In the genomic region with DNA sequence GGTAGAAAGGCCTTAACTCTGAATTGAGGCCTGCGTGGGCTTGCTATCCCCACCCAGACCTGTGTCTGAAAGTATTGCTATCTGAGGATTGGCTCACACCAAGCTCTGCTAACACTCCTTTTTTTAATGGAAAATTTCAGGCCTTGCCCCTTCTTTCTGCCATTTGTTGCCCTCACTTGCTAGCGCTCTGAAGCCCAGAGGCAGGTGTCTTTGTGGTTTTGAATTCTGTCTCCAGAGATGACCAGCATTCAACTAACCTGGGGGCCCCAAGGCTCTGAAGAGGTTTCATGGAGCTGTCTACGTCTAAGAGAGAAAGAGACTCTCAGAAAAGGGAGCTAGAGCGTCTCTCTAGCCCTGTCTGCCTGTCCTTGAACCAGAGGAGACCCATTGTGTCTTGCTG, we compare ENCODE assay signal across 17 mouse cellular contexts. TPM values are rescaled to one million over a fixed set of nuclear protein-coding genes. Genes with fewer than 3 reads are reported as not detected.
DNase-seq lines count a peak whose midpoint lies in the region; ATAC-seq and TF ChIP-seq lines count a peak whose summit lies in the region.
"Had no signal": no experiment of that assay in that cellular context is flagged by ENCODE, and none has a peak within 500 bp of the region (broad histone marks: within the 10 kb centered on the region; RNA-seq: fewer than 3 reads in every experiment).

No protein-coding gene starts in this region.

- 89% methylated on average over 4 of the region's 4 CpGs for WGBS in heart, postnatal 0 days
- 91% methylated on average over 4 of the region's 4 CpGs for WGBS in lung, postnatal 0 days
- WGBS in lung, adult 2 months = 90% methylated on average over 4 of the region's 4 CpGs

- TF ChIP-seq POLR2A in lung, adult 2 months (IDR thresholded peaks at IDR 0.05; ENCODE audit: borderline replicate concordance, extremely low read depth, low read depth, low read length) = no peak

- peaks cover 14% of the 10 kb centered on the region for H3K4me1 ChIP-seq in heart, postnatal 0 days (ENCODE audit: control insufficient read depth, insufficient read depth)
- no peaks in the 10 kb centered on the region for H3K4me1 ChIP-seq in lung, postnatal 0 days (ENCODE audit: insufficient read depth, low read depth, low read length)
- peaks cover 3% of the 10 kb centered on the region for H3K4me1 ChIP-seq in lung, adult 2 months (ENCODE audit: control insufficient read depth, insufficient read depth, low read length)
- H3K4me1 ChIP-seq: hindbrain, embryonic 10.5 days; midbrain, embryonic 13.5 days; neural tube, embryonic 13.5 days had no signal

- no peak for ATAC-seq in heart, postnatal 0 days (ENCODE audit: insufficient read depth, low read depth)
- no peak for ATAC-seq in lung, postnatal 0 days
- ATAC-seq: forebrain, embryonic 14.5 days; midbrain, embryonic 13.5 days had no signal

- H3K4me2 ChIP-seq in heart, postnatal 0 days (ENCODE audit: low read depth, low read length) = no peak overlapping the region
- no peak overlapping the region for H3K4me2 ChIP-seq in lung, postnatal 0 days (replicated peaks; ENCODE audit: low read depth, low read length)
- H3K4me2 ChIP-seq: midbrain, embryonic 13.5 days; neural tube, embryonic 13.5 days had no signal

- H3K9ac ChIP-seq in heart, postnatal 0 days (replicated peaks; ENCODE audit: low read depth, low read length) = no peak overlapping the region
- H3K9ac ChIP-seq in lung, postnatal 0 days (replicated peaks; ENCODE audit: low read depth) = no peak overlapping the region
- H3K9ac ChIP-seq: midbrain, embryonic 13.5 days; neural tube, embryonic 13.5 days had no signal

- H3K36me3 ChIP-seq in heart, postnatal 0 days (replicated peaks; ENCODE audit: control insufficient read depth, insufficient read depth, low read length) = peaks cover 85% of the 10 kb centered on the region
- peaks cover 15% of the 10 kb centered on the region for H3K36me3 ChIP-seq in lung, postnatal 0 days (ENCODE audit: insufficient read depth, low read length)

- H3K27me3 ChIP-seq in heart, postnatal 0 days (ENCODE audit: control insufficient read depth, insufficient read depth, low read length) = no peaks in the 10 kb centered on the region
- H3K27me3 ChIP-seq in lung, postnatal 0 days (replicated peaks; ENCODE audit: insufficient read depth, low read length) = no peaks in the 10 kb centered on the region
- H3K27me3 ChIP-seq: midbrain, embryonic 13.5 days; neural tube, embryonic 13.5 days had no signal

- no peaks in the 10 kb centered on the region for H3K9me3 ChIP-seq in heart, postnatal 0 days (replicated peaks; ENCODE audit: control insufficient read depth, low read length)
- H3K9me3 ChIP-seq in lung, postnatal 0 days (ENCODE audit: low read length) = no peaks in the 10 kb centered on the region
- H3K9me3 ChIP-seq: hindbrain, embryonic 10.5 days; midbrain, embryonic 13.5 days; neural tube, embryonic 13.5 days had no signal

- H3K4me3 ChIP-seq in heart, postnatal 0 days (ENCODE audit: low read depth, low read length) = no peak overlapping the region
- no peak overlapping the region for H3K4me3 ChIP-seq in lung, postnatal 0 days (ENCODE audit: low read depth, low read length)
- H3K4me3 ChIP-seq in lung, adult 2 months (replicated peaks; ENCODE audit: extremely low read depth, low read depth, low read length) = no peak overlapping the region
- H3K4me3 ChIP-seq: hindbrain, embryonic 10.5 days; midbrain, embryonic 13.5 days; neural tube, embryonic 13.5 days had no signal

- TF ChIP-seq CTCF in heart, postnatal 0 days (IDR thresholded peaks at IDR 0.05; ENCODE audit: low read depth) = no peak
- no peak for TF ChIP-seq CTCF in lung, postnatal 0 days (IDR thresholded peaks at IDR 0.05)
- no peak for TF ChIP-seq CTCF in lung, adult 2 months (IDR thresholded peaks at IDR 0.05; ENCODE audit: insufficient read depth, low read length)

- TF ChIP-seq EP300 in heart, postnatal 0 days (IDR thresholded peaks at IDR 0.05; ENCODE audit: low read depth) = no peak
- TF ChIP-seq EP300 in lung, postnatal 0 days (IDR thresholded peaks at IDR 0.05) = no peak

- peak; percentile 87 for DNase-seq in heart, adult 11 months
- DNase-seq in heart, adult 8-10 months (ENCODE audit: low spot score) = no peak
- no peak for DNase-seq in heart, postnatal 0 days (ENCODE audit: low spot score)
- no peak for DNase-seq in heart, adult 18-20 months
- no peak for DNase-seq in lung, postnatal 0 days (ENCODE audit: low spot score)
- no peak for DNase-seq in lung, adult 2 months
- no peak for DNase-seq in spleen, postnatal 4 days (ENCODE audit: low spot score in 2 of 2)
- DNase-seq: cerebellum, adult 8-10 months; kidney, adult 18-20 months; liver; thymus, adult 18-20 months; thymus, postnatal 4 days had no signal

- peak overlapping the region; percentile 50 for H3K27ac ChIP-seq in heart, postnatal 0 days (ENCODE audit: low read depth)
- peak overlapping the region; percentile 33 for H3K27ac ChIP-seq in lung, postnatal 0 days (ENCODE audit: low read length)
- H3K27ac ChIP-seq: hindbrain, embryonic 10.5 days; kidney, postnatal 0 days; midbrain, embryonic 13.5 days; neural tube, embryonic 13.5 days had no signal

RNA-seq across cellular contexts. Expression of a gene that starts 33.2 kb away (rescaled TPM):
- 10 to 100 TPM; 10.7 to 19.1 (median 12.1) TPM for total RNA-seq in heart, adult 8-10 months (2022)
- 27.0 and 38.9 TPM in 2 replicates for total RNA-seq in heart, postnatal 0 days (2014; rRNA removed; ENCODE audit: low replicate concordance)
- polyA plus RNA-seq in heart, postnatal 0 days (2015; fragmentation: Nextera tagmentation; extraction: Ambion mirVana) = 14.5 and 16.3 TPM in 2 replicates
- 10 to 100 TPM; 11.0 to 14.5 TPM for total RNA-seq in heart, adult 18-20 months (2021)
- polyA plus RNA-seq in lung, postnatal 0 days (2015; fragmentation: Nextera tagmentation; extraction: Ambion mirVana) = 3.7 and 3.8 TPM in 2 replicates
- polyA plus RNA-seq in lung, adult 2 months (2012; rRNA removed) = 11.0 and 17.2 TPM in 2 replicates

RNA-seq across cellular contexts. Expression of a gene that starts 33.2 kb away (rescaled TPM):
- total RNA-seq in heart, adult 8-10 months (2022) = 10 to 100 TPM; 24.1 to 39.8 (median 32.0) TPM
- 16.3 and 20.0 TPM in 2 replicates for total RNA-seq in heart, postnatal 0 days (2014; rRNA removed; ENCODE audit: low replicate concordance)
- polyA plus RNA-seq in heart, postnatal 0 days (2015; fragmentation: Nextera tagmentation; extraction: Ambion mirVana) = 21.6 and 22.2 TPM in 2 replicates
- 10 to 100 TPM; 28.6 to 41.4 TPM for total RNA-seq in heart, adult 18-20 months (2021)
- 28.8 and 34.5 TPM in 2 replicates for polyA plus RNA-seq in lung, postnatal 0 days (2015; fragmentation: Nextera tagmentation; extraction: Ambion mirVana)
- 41.1 and 46.5 TPM in 2 replicates for polyA plus RNA-seq in lung, adult 2 months (2012; rRNA removed)

RNA-seq across cellular contexts. Expression of a gene that starts 40.1 kb away (rescaled TPM):
- total RNA-seq in heart, adult 8-10 months (2022) = 10 to 100 TPM; 54.2 to 95.5 (median 77.9) TPM
- 53.5 and 64.0 TPM in 2 replicates for total RNA-seq in heart, postnatal 0 days (2014; rRNA removed; ENCODE audit: low replicate concordance)
- polyA plus RNA-seq in heart, postnatal 0 days (2015; fragmentation: Nextera tagmentation; extraction: Ambion mirVana) = 45.2 and 50.4 TPM in 2 replicates
- total RNA-seq in heart, adult 18-20 months (2021) = 10 to 100 TPM; 60.9 to 72.9 TPM
- 43.5 and 51.1 TPM in 2 replicates for polyA plus RNA-seq in lung, postnatal 0 days (2015; fragmentation: Nextera tagmentation; extraction: Ambion mirVana)
- polyA plus RNA-seq in lung, adult 2 months (2012; rRNA removed) = 54.4 and 58.2 TPM in 2 replicates

RNA-seq across cellular contexts. Expression of a gene that starts 40.3 kb away (rescaled TPM):
- 10 to 100 TPM; 67.2 to 74.7 (median 70.0) TPM for total RNA-seq in heart, adult 8-10 months (2022)
- total RNA-seq in heart, postnatal 0 days (2014; rRNA removed; ENCODE audit: low replicate concordance) = 47.6 and 63.6 TPM in 2 replicates
- 46.6 and 50.0 TPM in 2 replicates for polyA plus RNA-seq in heart, postnatal 0 days (2015; fragmentation: Nextera tagmentation; extraction: Ambion mirVana)
- 10 to 100 TPM; 67.5 to 74.8 TPM for total RNA-seq in heart, adult 18-20 months (2021)
- 50.5 and 52.1 TPM in 2 replicates for polyA plus RNA-seq in lung, postnatal 0 days (2015; fragmentation: Nextera tagmentation; extraction: Ambion mirVana)
- 24.0 and 32.2 TPM in 2 replicates for polyA plus RNA-seq in lung, adult 2 months (2012; rRNA removed)

RNA-seq across cellular contexts. Expression of a gene that starts 47.8 kb away (rescaled TPM):
- total RNA-seq in heart, adult 8-10 months (2022) = 10 to 100 TPM; 15.9 to 18.6 (median 17.0) TPM
- 9.0 and 11.0 TPM in 2 replicates for total RNA-seq in heart, postnatal 0 days (2014; rRNA removed; ENCODE audit: low replicate concordance)
- 3.2 and 3.3 TPM in 2 replicates for polyA plus RNA-seq in heart, postnatal 0 days (2015; fragmentation: Nextera tagmentation; extraction: Ambion mirVana)
- 10 to 100 TPM; 20.0 to 21.5 TPM for total RNA-seq in heart, adult 18-20 months (2021)
- polyA plus RNA-seq in lung, postnatal 0 days (2015; fragmentation: Nextera tagmentation; extraction: Ambion mirVana) = 6.5 TPM in 2 replicates
- polyA plus RNA-seq in lung, adult 2 months (2012; rRNA removed) = 15.2 and 16.0 TPM in 2 replicates
